In the genomic region with DNA sequence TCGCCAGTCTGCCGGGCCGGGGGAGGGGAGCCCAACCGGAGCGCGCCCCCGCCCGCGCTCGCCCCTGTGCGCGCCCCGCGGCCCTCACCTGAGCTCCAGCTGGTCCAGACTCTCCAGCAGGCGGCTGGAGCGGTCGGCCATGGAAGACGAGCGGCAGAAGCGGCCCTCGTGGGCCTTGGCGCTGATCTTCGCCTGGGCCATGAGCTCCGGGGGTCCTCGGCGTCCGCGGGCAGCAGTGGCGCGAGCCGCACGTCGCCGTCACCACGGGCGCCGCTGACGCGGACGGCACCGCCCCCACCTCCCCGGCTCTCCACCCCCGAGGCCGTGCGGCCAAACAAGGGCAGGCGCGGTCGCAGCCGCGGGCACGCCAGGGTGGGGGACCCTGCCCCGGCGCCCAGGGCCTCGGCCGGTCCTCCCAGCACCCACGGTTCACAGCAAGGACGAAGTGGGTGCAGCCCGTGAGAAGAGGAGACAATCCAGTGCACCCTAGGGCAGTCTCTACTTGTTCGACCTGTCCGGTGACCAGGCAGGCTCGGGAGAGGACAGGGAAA, we compare ENCODE assay signal across 8 mouse cellular contexts. TPM values are rescaled to one million over a fixed set of nuclear protein-coding genes. Genes with fewer than 3 reads are reported as not detected.
A peak's percentile ranks its signal among the peaks of the same experiment; 100 is the strongest.
DNase-seq lines count a peak whose midpoint lies in the region.

A gene (minus strand): TSS at position 305 of the 551 bp plus-strand sequence.

- peak within 1 kb of the TSS; percentile 62 for H3K4me3 ChIP-seq in hindbrain, embryonic 10.5 days
- H3K4me3 ChIP-seq in macrophage (ENCODE audit: inconsistent target), result peak within 1 kb of the TSS; percentile 32

- H3K79me2 ChIP-seq in macrophage (ENCODE audit: inconsistent target), result no peaks in the 10 kb centered on the region

- H3K27ac ChIP-seq in hindbrain, embryonic 10.5 days, result peak within 1 kb of the TSS; percentile 91
- H3K27ac ChIP-seq in macrophage, result no peak within 1 kb of the TSS

- peaks cover 21% of the 10 kb centered on the region for H3K4me1 ChIP-seq in hindbrain, embryonic 10.5 days (replicated peaks)

- H3K36me3 ChIP-seq in hindbrain, embryonic 10.5 days, result peaks cover 19% of the 10 kb centered on the region
- no peaks in the 10 kb centered on the region for H3K36me3 ChIP-seq in macrophage (ENCODE audit: inconsistent target)

- H3K27me3 ChIP-seq in hindbrain, embryonic 10.5 days (ENCODE audit: insufficient read depth, poor library complexity, severe bottlenecking), result no peaks in the 10 kb centered on the region

- DNase-seq in MN1 (ENCODE audit: low spot score), result peak; percentile 70
- DNase-seq in cerebellum, adult 8-10 months, result peak; percentile 61
- peak; percentile 54 for DNase-seq in forelimb bud, embryonic 11.5 days (ENCODE audit: low read depth, low spot score)
- peak; percentile 71 for DNase-seq in hindbrain, embryonic 10.5 days (ENCODE audit: low spot score)
- DNase-seq in layer of hippocampus, postnatal 36 days, result peak; percentile 53 to 58
- peak; percentile 37 to 53 for DNase-seq in right cerebral cortex, adult 2 months (ENCODE audit: low spot score in 2 of 2)
- DNase-seq in urinary bladder, postnatal 14 days (ENCODE audit: low spot score), result peak; percentile 70

- H3K9me3 ChIP-seq in hindbrain, embryonic 10.5 days, result no peaks in the 10 kb centered on the region

- WGBS in hindbrain, embryonic 10.5 days, result under 1% methylated on average over 60 of the region's 61 CpGs
- 2% methylated on average over 47 of the region's 61 CpGs for WGBS in macrophage (ENCODE audit: missing documents)

RNA-seq across cellular contexts. Expression of the gene that starts here (rescaled TPM):
- polyA plus RNA-seq in hindbrain, embryonic 10.5 days (2016; fragmentation: Nextera tagmentation; extraction: Ambion mirVana), result 40.7 and 48.6 TPM in 2 replicates
- total RNA-seq in layer of hippocampus, postnatal 36 days (2021), result 10 to 100 TPM; 10.3 to 11.3 TPM
- total RNA-seq in macrophage (2018; cell fraction: chromatin; rRNA removed), result 1 to 10 TPM in 14 of 26 experiments, under 1 TPM in 4, not detected in 8; 0.59 to 4.0 (median 1.5) TPM
- 1 to 10 TPM in 13 of 26 experiments, under 1 TPM in 13; 0.47 to 4.0 (median 1.0) TPM for total RNA-seq in macrophage (2018; cell fraction: cytosol; rRNA removed)
- 1 to 10 TPM in 6 of 26 experiments, under 1 TPM in 13, not detected in 7; 0.39 to 6.2 (median 0.95) TPM for total RNA-seq in macrophage (2018; cell fraction: nucleus; rRNA removed)
- 1.4 to 3.6 TPM (median 2.4 TPM) in 3 replicates for polyA plus RNA-seq in macrophage (2018)
